Mouse (Mus musculus) liver, embryonic 11.5 days (tissue): ENCODE measurements around the gene Ggt6. TPM values are rescaled to one million over a fixed set of nuclear protein-coding genes. Genes with fewer than 3 reads are reported as not detected.

Experiments
- ATAC-seq: fragments of 200-750 bp; cut with Nextera tagmentation; replicated peaks from 2 replicates; pipeline ENCODE4 v1.8.0; 2017; ENCODE audit warnings: moderate number of reproducible peaks, mild to moderate bottlenecking, moderate TSS enrichment, moderate library complexity; ENCODE audit not compliant: low FRiP score
- DNase-seq: peaks from one replicate; pipeline ENCODE4 v3.0.0-alpha.2; 2017; ENCODE audit warnings: low spot score
- H3K27ac ChIP-seq: fragments of 300-500 bp; sonication (generic); 2 replicates; pipeline ENCODE4 v1.5.1; 2014; ENCODE audit warnings: mild to moderate bottlenecking, low read depth, low read length, control low read depth
- H3K27me3 ChIP-seq: fragments of 300-500 bp; sonication (generic); replicated peaks from 2 replicates; pipeline ENCODE4 v1.6.1; 2014; ENCODE audit warnings: low read length, mixed read lengths; ENCODE audit not compliant: control insufficient read depth, insufficient read depth
- H3K36me3 ChIP-seq: fragments of 300-500 bp; sonication (generic); 2 replicates; pipeline ENCODE4 v1.6.1; 2014; ENCODE audit warnings: mild to moderate bottlenecking, low read length, moderate library complexity, mixed read lengths; ENCODE audit not compliant: control insufficient read depth, insufficient read depth
- H3K4me1 ChIP-seq: fragments of 300-500 bp; sonication (generic); replicated peaks from 2 replicates; pipeline ENCODE4 v1.6.1; 2014; ENCODE audit warnings: low read length, mixed read lengths; ENCODE audit not compliant: control insufficient read depth, insufficient read depth
- H3K4me2 ChIP-seq: fragments of 300-500 bp; sonication (generic); 2 replicates; pipeline ENCODE4 v1.6.1; 2014; ENCODE audit warnings: mild to moderate bottlenecking, control low read depth, moderate library complexity
- H3K4me3 ChIP-seq: fragments of 300-500 bp; sonication (generic); 2 replicates; pipeline ENCODE4 v1.5.1; 2014; ENCODE audit warnings: low read depth, low read length, control low read depth
- H3K9ac ChIP-seq: fragments of 300-500 bp; sonication (generic); 2 replicates; pipeline ENCODE4 v1.6.1; 2014; ENCODE audit warnings: low read depth, low read length, control low read depth
- H3K9me3 ChIP-seq: fragments of 300-500 bp; sonication (generic); 2 replicates; pipeline ENCODE4 v1.6.1; 2016; ENCODE audit warnings: low read length, inconsistent platforms, mixed read lengths; ENCODE audit not compliant: control insufficient read depth
- WGBS: fragments of 180-500 bp; shearing (Covaris S2); extraction: QIAGEN DNeasy Blood & Tissue Kit; methylation state at CpG from one replicate; pipeline ENCODE4 v1.1.7; 2014; 5-methylcytosine and 5-hydroxymethylcytosine counted together
- polyA plus RNA-seq: library from polyadenylated mRNA; unstranded; fragments of >200 nt; fragmentation: Nextera tagmentation; extraction: Ambion mirVana; gene quantifications from 2 replicates; pipeline ENCODE4 v1.2.1, GENCODE M21; 2014

Ggt6 gene
- polyA plus RNA-seq, 1 experiment from 2014 or later = not detected

DNA sequence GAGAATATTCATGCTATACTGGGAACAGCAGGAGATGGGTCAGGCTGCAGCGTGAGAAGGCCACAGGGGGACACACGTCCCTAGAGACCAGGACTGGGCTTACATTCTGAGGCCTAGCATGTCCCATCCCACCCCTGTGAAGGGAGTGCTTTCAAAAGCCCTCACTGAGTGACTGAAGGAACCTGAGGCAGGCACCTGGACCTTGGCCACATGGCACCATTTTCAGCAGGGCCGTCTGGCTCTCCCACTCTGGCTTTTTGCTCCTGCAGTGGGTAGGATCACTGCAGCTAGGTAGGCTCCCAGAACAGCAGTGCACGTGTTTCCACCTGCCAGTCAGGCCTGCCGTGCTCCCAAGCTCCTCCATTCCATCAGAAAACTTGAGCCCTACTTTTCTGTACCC, 33.2 kb downstream of the Ggt6 start:
- 80% methylated on average over 5 of the region's 5 CpGs for WGBS

DNA sequence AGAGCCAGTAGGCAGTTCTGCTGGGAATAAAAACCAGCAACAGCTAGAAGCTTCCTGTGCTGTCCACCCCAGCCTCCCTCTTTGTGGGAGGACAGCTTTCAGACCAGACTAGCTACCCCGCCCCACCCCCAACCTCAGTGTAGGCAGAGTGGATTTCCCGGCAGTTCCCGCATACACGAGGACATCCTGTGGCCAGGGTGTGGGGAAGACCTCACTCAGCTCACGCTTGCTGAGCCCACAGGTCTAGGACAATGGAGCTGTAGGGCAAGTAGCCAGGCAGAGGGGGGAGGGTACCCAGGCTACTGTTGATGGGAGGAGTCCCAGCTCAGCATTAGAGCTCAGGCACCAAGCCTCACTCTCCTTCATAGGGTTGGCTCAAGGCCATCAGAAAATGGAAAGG, 33.9 kb downstream of the Ggt6 start:
- H3K27ac ChIP-seq = 0 out of 2 replicates have a peak overlapping the region, but pooled peaks have one; percentile 9
- no peak overlapping the region for H3K4me3 ChIP-seq
- no peaks in the 10 kb centered on the region for H3K9me3 ChIP-seq
- no peaks in the 10 kb centered on the region; the same call in 1 of the 2 replicates for H3K36me3 ChIP-seq
- 33% methylated on average over 5 of the region's 5 CpGs for WGBS
- peaks cover 72% of the 10 kb centered on the region for H3K4me1 ChIP-seq
- ATAC-seq (peak; percentile 27; the same call in 1 of the 2 replicates), DNase-seq (no peak)
- H3K9ac ChIP-seq = no peak overlapping the region
- H3K27me3 ChIP-seq = no peaks in the 10 kb centered on the region
- H3K4me2 ChIP-seq = no peak overlapping the region

More for the DNA sequence above, 33.2 kb downstream of the Ggt6 start:
- DNase-seq (no peak), ATAC-seq (no peak)
- Histone ChIP-seq H3K27me3 (no peaks in the 10 kb centered on the region), H3K4me1 (peaks cover 70% of the 10 kb centered on the region), H3K36me3 (no peaks in the 10 kb centered on the region), H3K4me3 (no peak overlapping the region), H3K9me3 (no peaks in the 10 kb centered on the region), H3K9ac (no peak overlapping the region), H3K27ac (peak overlapping the region; percentile 47), H3K4me2 (no peak overlapping the region)

DNA sequence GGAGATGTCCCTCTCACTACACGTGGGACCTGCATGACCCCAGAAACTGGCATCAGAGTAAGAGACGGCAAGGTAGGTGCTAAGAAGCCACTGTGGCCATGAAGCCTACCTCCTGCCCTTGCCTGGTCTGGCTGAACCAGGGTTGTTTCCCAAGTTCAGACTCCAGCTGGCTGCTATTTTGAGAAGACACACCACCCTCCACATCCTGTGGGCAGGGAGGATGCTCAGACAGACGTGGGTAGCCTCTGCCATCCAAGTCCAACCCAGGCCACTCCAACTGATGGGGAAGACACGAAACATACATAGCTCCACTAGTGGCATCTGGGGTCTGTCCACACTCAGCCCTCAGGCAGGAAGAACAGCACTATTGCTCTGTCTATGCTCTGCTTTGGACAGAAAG, 34.7 kb downstream of the Ggt6 start:
- 55% methylated on average over 4 of the region's 4 CpGs for WGBS
- peak overlapping the region; percentile 54 for H3K27ac ChIP-seq
- DNase-seq = no peak
- H3K4me2 ChIP-seq = no peak overlapping the region
- no peak for ATAC-seq
- no peaks in the 10 kb centered on the region for H3K27me3 ChIP-seq
- H3K9me3 ChIP-seq = no peaks in the 10 kb centered on the region
- no peak overlapping the region for H3K9ac ChIP-seq
- H3K4me1 ChIP-seq = peaks cover 80% of the 10 kb centered on the region
- H3K4me3 ChIP-seq = no peak overlapping the region
- peaks cover 2% of the 10 kb centered on the region; the same call in 1 of the 2 replicates for H3K36me3 ChIP-seq

DNA sequence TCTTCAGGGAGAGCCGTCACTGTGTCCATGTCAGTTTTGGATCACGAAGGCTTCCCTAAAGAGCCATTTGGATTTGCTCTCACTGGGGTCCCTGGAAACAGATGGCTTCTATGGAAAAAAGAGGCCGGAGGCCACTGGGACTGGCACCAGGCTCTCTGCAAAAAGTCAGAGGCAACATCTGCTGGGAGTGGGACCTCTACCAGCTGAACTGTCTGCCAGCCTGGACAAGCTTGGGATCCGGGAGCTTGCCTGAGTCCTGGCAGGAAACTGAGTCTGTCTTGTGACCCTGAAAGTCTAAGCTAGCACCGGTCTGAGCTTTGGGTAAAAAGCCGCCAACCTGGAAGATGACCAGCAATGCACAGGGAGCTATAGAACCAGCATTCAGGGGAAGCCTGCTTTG, 36.1 kb downstream of the Ggt6 start:
- Histone ChIP-seq H3K4me3 (no peak overlapping the region), H3K4me2 (no peak overlapping the region), H3K27ac (no peak overlapping the region)

DNA sequence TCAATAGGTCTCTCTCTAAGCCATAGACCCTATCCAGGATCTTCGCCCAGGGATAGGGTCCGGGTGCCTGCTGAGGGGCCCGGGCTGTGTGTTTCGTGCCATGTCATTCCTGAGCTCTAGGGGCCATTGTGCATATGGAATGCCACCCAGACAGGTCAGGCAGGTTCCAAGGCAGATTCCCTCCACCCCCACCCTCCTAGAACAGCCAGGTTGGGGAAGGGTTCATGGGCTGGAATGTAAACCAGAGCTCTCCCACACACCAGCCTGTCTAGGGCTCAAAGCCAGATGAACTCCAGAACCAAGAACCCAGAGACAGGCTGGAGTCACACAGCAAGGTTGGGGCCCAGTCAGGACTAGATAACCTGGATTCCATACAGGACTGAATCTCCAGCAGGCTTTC, 38.2 kb downstream of the Ggt6 start:
- 88% methylated on average over 4 of the region's 4 CpGs for WGBS
- Histone ChIP-seq H3K36me3 (peaks cover 2% of the 10 kb centered on the region; the same call in 1 of the 2 replicates), H3K4me3 (no peak overlapping the region), H3K4me2 (no peak overlapping the region), H3K4me1 (peaks cover 88% of the 10 kb centered on the region), H3K9ac (no peak overlapping the region), H3K27me3 (no peaks in the 10 kb centered on the region), H3K9me3 (no peaks in the 10 kb centered on the region), H3K27ac (peak overlapping the region; percentile 28; the same call in 1 of the 2 replicates)
- DNase-seq = no peak
- ATAC-seq = no peak

More for the DNA sequence above, 36.1 kb downstream of the Ggt6 start:
- no peak for ATAC-seq
- Histone ChIP-seq H3K27me3 (no peaks in the 10 kb centered on the region), H3K36me3 (peaks cover 2% of the 10 kb centered on the region; the same call in 1 of the 2 replicates), H3K9me3 (no peaks in the 10 kb centered on the region), H3K4me1 (peaks cover 88% of the 10 kb centered on the region), H3K9ac (no peak overlapping the region)
- WGBS = 89% methylated on average over 6 of the region's 6 CpGs
- no peak for DNase-seq

DNA sequence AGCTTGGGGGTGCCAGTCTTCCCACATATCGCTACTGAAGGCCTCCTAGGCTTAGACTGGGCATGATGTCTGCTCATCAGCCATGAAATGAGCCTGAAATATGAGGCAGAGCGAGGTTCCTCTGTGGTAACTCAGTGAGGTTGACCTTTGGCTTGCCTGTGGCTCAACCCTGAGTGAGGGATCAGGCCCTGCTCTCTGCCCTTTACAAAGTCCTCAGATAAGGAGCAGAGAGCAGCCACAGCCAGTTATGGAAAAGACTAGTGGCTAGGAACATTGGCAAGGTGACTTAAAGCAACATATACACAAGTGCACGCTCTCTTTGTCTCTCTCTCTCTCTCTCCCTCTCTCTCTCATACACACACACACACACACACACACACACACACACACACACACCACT, 39.6 kb downstream of the Ggt6 start:
- peak overlapping the region; percentile 58 for H3K4me2 ChIP-seq
- no peak overlapping the region for H3K4me3 ChIP-seq
- ATAC-seq (peak; percentile 21), DNase-seq (no peak)
- H3K36me3 ChIP-seq = peaks cover 2% of the 10 kb centered on the region; the same call in 1 of the 2 replicates
- peaks cover 87% of the 10 kb centered on the region for H3K4me1 ChIP-seq
- peak overlapping the region; percentile 39; the same call in 1 of the 2 replicates for H3K9ac ChIP-seq
- 46% methylated on average over 3 of the region's 3 CpGs for WGBS
- H3K27ac ChIP-seq = peak overlapping the region; percentile 79
- H3K27me3 ChIP-seq = no peaks in the 10 kb centered on the region
- no peaks in the 10 kb centered on the region for H3K9me3 ChIP-seq

DNA sequence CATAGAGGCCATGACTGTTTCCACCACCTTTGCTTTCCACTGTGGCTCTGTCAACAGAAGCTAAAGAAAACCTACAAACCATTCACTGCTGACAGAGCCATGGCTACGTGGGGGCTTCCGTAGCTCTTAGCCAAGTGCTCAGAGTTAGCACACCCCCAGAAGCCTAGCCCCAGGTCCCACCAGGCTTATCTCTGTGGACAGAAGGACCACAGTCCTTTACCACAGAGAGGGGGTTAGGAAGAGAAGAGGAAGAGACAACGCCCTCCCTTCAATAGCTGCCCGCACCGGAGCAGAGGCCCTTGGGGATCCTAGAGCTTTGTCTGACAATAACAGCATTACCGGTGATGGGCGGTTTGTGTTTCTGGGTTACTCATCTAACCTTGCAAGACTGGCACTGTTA, 40.1 kb downstream of the Ggt6 start:
- no peaks in the 10 kb centered on the region for H3K27me3 ChIP-seq
- no peaks in the 10 kb centered on the region for H3K9me3 ChIP-seq
- peak overlapping the region; percentile 58 for H3K4me2 ChIP-seq
- peak; percentile 81 for ATAC-seq
- 37% methylated on average over 7 of the region's 7 CpGs for WGBS
- H3K27ac ChIP-seq = peak overlapping the region; percentile 79
- peaks cover 2% of the 10 kb centered on the region; the same call in 1 of the 2 replicates for H3K36me3 ChIP-seq
- H3K4me1 ChIP-seq = peaks cover 87% of the 10 kb centered on the region
- peak overlapping the region; percentile 23 for H3K4me3 ChIP-seq
- H3K9ac ChIP-seq = peak overlapping the region; percentile 47
- peak; percentile 61 for DNase-seq

DNA sequence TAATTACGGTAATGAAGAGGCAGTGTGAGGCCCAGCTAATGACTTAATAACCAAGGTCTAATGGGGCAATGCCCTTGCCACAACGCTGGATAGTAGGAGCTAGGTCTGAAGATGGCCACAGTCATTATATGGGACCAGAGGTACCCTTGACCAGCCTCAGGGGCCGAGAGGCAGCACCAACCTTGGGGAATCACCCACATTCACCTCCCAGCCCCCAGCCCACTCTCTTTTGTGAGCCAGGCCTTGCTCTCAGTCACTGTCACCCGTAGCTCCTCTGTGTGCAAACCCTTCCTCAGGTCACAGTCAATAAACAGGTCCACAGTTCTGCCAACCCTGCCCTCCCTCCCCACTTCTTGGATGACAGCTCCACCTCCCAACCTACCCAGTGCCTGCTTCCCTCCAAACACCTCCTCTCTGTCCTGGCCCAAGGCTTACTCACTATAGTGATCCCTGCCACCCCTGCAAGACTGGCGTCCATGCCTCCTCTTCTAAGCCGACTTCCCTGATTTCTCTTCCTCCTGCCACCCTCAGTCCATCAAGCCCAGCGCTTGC, 40.8 kb downstream of the Ggt6 start:
- Histone ChIP-seq H3K9ac (peak overlapping the region; percentile 47), H3K27me3 (no peaks in the 10 kb centered on the region), H3K9me3 (no peaks in the 10 kb centered on the region), H3K4me3 (peak overlapping the region; percentile 23), H3K4me2 (peak overlapping the region; percentile 58), H3K27ac (peak overlapping the region; percentile 79), H3K36me3 (peaks cover 2% of the 10 kb centered on the region; the same call in 1 of the 2 replicates), H3K4me1 (peaks cover 87% of the 10 kb centered on the region)
- DNase-seq (no peak), ATAC-seq (no peak)
- WGBS = 48% methylated on average over 7 of the region's 7 CpGs

DNA sequence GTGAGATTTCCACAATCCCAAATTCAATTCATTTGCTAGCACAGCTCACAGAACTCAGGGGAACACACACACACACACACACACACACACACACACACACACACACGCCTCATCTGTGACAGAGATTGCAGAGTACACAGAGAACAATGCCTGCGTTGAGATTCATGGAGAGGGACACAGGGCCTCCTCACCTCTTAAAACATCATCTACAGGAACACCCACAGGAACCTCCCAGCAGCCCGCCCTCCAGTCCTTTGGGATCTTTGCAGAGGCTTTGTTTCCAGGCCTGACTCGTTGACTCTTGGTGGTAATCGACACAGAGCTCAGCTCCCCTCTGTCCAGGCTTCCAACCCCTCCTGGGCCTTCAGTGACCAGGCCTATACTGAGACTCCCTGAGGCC, 41.9 kb downstream of the Ggt6 start:
- Histone ChIP-seq H3K36me3 (peaks cover 2% of the 10 kb centered on the region; the same call in 1 of the 2 replicates), H3K9ac (no peak overlapping the region), H3K9me3 (no peaks in the 10 kb centered on the region), H3K27me3 (no peaks in the 10 kb centered on the region), H3K4me1 (peaks cover 87% of the 10 kb centered on the region), H3K27ac (peak overlapping the region; percentile 46), H3K4me3 (no peak overlapping the region), H3K4me2 (peak overlapping the region; percentile 4; the same call in 1 of the 2 replicates)
- ATAC-seq (no peak), DNase-seq (no peak)
- WGBS = 52% methylated on average over 5 of the region's 5 CpGs
